Comparison of ENCODE assay signal across 11 mouse cellular contexts in genomic region chr2:158917398-158917797, GRCm38 (mm10).
DNase-seq lines count a peak whose midpoint lies in the region; ATAC-seq lines count a peak whose summit lies in the region.
"Had no signal": no experiment of that assay in that cellular context is flagged by ENCODE, and none has a peak within 500 bp of the region (broad histone marks: within the 10 kb centered on the region; RNA-seq: fewer than 3 reads in every experiment).

No protein-coding gene starts in this region.

- DNase-seq in cerebellum, postnatal 14 days, result peak; percentile 23 to 54
- no peak for DNase-seq in cerebellum, adult 8-10 months
- DNase-seq in left cerebral cortex, adult 18-20 months (ENCODE audit: low spot score in 2 of 2), result peak; percentile 15 to 18
- DNase-seq in left cerebral cortex, adult 11 months (ENCODE audit: low spot score), result no peak
- DNase-seq in heart, adult 9 months (ENCODE audit: low spot score in 2 of 2), result peak; percentile 58 to 68
- peak; percentile 59 for DNase-seq in right cerebral cortex, postnatal 10 days (ENCODE audit: low spot score in 2 of 2)
- no peak for DNase-seq in cerebellum, postnatal 4 days (ENCODE audit: low spot score in 2 of 2)
- DNase-seq: cerebellum, adult 9-11 months; liver had no signal

- ATAC-seq in megakaryocyte, adult 5-6 weeks (ENCODE audit: poor library complexity, severe bottlenecking), result no peak
- ATAC-seq: forebrain, embryonic 13.5 days had no signal

Comparison
In these comparisons a context has a peak if more than half of its experiments do, and no peak if none do; other contexts are left out.
1. DNase-seq: peak in cerebellum, postnatal 14 days (2 of 2), left cerebral cortex, adult 18-20 months (2 of 2), heart, adult 9 months (2 of 2) and right cerebral cortex, postnatal 10 days (2 of 2); none in cerebellum, adult 8-10 months (single experiment), left cerebral cortex, adult 11 months (single experiment) and cerebellum, postnatal 4 days (0 of 2).